Mouse (Mus musculus): ENCODE data around the gene Gypa. TPM values are rescaled to one million over a fixed set of nuclear protein-coding genes. Genes with fewer than 3 reads are reported as not detected.

Gypa gene
- total and polyA plus RNA-seq, 3 experiments: 15.9 to 19.8 TPM; not detected in 1

- Histone ChIP-seq H3K4me3 (ENCODE audit: control insufficient read depth in 1 of 2, insufficient read depth in 1 of 2, low read depth in 2 of 2, low read length in 2 of 2) (no peak overlapping the region), H3K9me3 (replicated peaks; ENCODE audit: insufficient read depth, low read length) (no peaks in the 10 kb centered on the region), H3K79me2 (ENCODE audit: control insufficient read depth, insufficient read depth, low read length, poor library complexity) (no peaks in the 10 kb centered on the region), H3K4me1 (ENCODE audit: control insufficient read depth in 1 of 2, insufficient read depth in 2 of 2, low read length in 2 of 2) (peaks cover 0 to 20% of the 10 kb centered on the region in 2 experiments; a peak in 3 of 4 replicates), H3K27me3 (ENCODE audit: control insufficient read depth in 1 of 2, insufficient read depth in 2 of 2, low read length in 2 of 2) (no peaks in the 10 kb centered on the region), H3K36me3 (ENCODE audit: control insufficient read depth in 1 of 2, insufficient read depth in 2 of 2, low read length in 2 of 2) (peaks cover 0 to 25% of the 10 kb centered on the region in 2 experiments; a peak in 2 of 4 replicates), H3K27ac (ENCODE audit: control insufficient read depth, low read depth, low read length) (peak overlapping the region; percentile 74; the same call in 1 of the 2 replicates), H3K9ac (ENCODE audit: control insufficient read depth, low read depth, low read length, poor library complexity, severe bottlenecking) (no peak overlapping the region)
- peak; percentile 92 for DNase-seq (ENCODE audit: low read depth, low spot score)
- TF ChIP-seq MXI1 (IDR thresholded peaks at IDR 0.05; ENCODE audit: low read depth, low read length) (no peak; the same call in 1 of the 2 replicates), MYC (IDR thresholded peaks at IDR 0.05; ENCODE audit: low read depth, low read length) (peak; percentile 84; the same call in 1 of the 2 replicates), TAL1 (IDR thresholded peaks at IDR 0.05; ENCODE audit: low read length) (peak; percentile 87), KAT2A (conservative IDR thresholded peaks at IDR 0.05; ENCODE audit: low read depth, low read length) (no peak), CTCF (IDR thresholded peaks at IDR 0.05 in 2 of 3, conservative IDR thresholded peaks at IDR 0.05 in 1 of 3; ENCODE audit: control insufficient read depth in 1 of 3, insufficient read depth in 1 of 3, low read depth in 2 of 3, low read length in 3 of 3, poor library complexity in 1 of 3, severe bottlenecking in 1 of 3) (no peak), TBP (IDR thresholded peaks at IDR 0.05; ENCODE audit: low read depth, low read length) (no peak), MEF2A (IDR thresholded peaks at IDR 0.05; ENCODE audit: extremely low read depth, insufficient replicate concordance, low read depth, low read length, poor library complexity, severe bottlenecking) (peak; percentile 31; the same call in 1 of the 2 replicates), UBTF (IDR thresholded peaks at IDR 0.05; ENCODE audit: borderline replicate concordance, insufficient read depth, low read depth, low read length) (no peak), CHD1 (IDR thresholded peaks at IDR 0.05; ENCODE audit: low read depth, low read length) (no peak), NRF1 (IDR thresholded peaks at IDR 0.05; ENCODE audit: insufficient read depth, low read depth, low read length, poor library complexity, severe bottlenecking) (no peak), USF2 (IDR thresholded peaks at IDR 0.05; ENCODE audit: borderline replicate concordance in 1 of 2, insufficient read depth in 1 of 2, low read depth in 1 of 2, low read length in 2 of 2) (no peak), JUND (IDR thresholded peaks at IDR 0.05; ENCODE audit: low read depth, low read length) (no peak), POLR2A (IDR thresholded peaks at IDR 0.05; ENCODE audit: control insufficient read depth in 1 of 2, insufficient read depth in 1 of 2, low read depth in 1 of 2, low read length in 2 of 2, poor library complexity in 1 of 2) (no peak), ELF1 (IDR thresholded peaks at IDR 0.05; ENCODE audit: low read depth, low read length) (no peak), USF1 (IDR thresholded peaks at IDR 0.05; ENCODE audit: low read depth, low read length) (no peak), EP300 (IDR thresholded peaks at IDR 0.05; ENCODE audit: low read depth in 1 of 2, low read length in 2 of 2) (peak; percentile 94 to 96), ZKSCAN1 (IDR thresholded peaks at IDR 0.05; ENCODE audit: low read depth, low read length) (no peak), ZNF384 (IDR thresholded peaks at IDR 0.05; ENCODE audit: low read depth, low read length) (no peak), HCFC1 (IDR thresholded peaks at IDR 0.05; ENCODE audit: low read depth, low read length) (no peak), ETS1 (IDR thresholded peaks at IDR 0.05; ENCODE audit: low read depth, low read length) (peak; percentile 93), BHLHE40 (IDR thresholded peaks at IDR 0.05; ENCODE audit: borderline replicate concordance, low read depth, low read length) (peak; percentile 82), GABPA (IDR thresholded peaks at IDR 0.05; ENCODE audit: low read depth, low read length) (no peak), RCOR1 (IDR thresholded peaks at IDR 0.05; ENCODE audit: low read depth, low read length) (peak; percentile 91), SIN3A (IDR thresholded peaks at IDR 0.05; ENCODE audit: low read length) (peak; percentile 85), MAZ (IDR thresholded peaks at IDR 0.05; ENCODE audit: low read depth, low read length) (0 out of 2 replicates have a peak, but pooled peaks have one; percentile 35), POLR2AphosphoS2 (IDR thresholded peaks at IDR 0.05; ENCODE audit: low read length) (no peak), MYB (IDR thresholded peaks at IDR 0.05; ENCODE audit: low read depth, low read length) (peak; percentile 65; the same call in 1 of the 2 replicates), E2F4 (IDR thresholded peaks at IDR 0.05; ENCODE audit: borderline replicate concordance, low read depth, low read length) (no peak), CHD2 (IDR thresholded peaks at IDR 0.05; ENCODE audit: low read length) (peak; percentile 37; the same call in 1 of the 2 replicates), POLR2AphosphoS5 (IDR thresholded peaks at IDR 0.05; ENCODE audit: borderline replicate concordance, low read depth, low read length) (no peak), NELFE (IDR thresholded peaks at IDR 0.05; ENCODE audit: low read depth, low read length) (no peak), TCF12 (IDR thresholded peaks at IDR 0.05; ENCODE audit: low read depth, low read length) (peak; percentile 96), RAD21 (IDR thresholded peaks at IDR 0.05; ENCODE audit: low read depth, low read length) (no peak; the same call in 1 of the 2 replicates), GATA1 (IDR thresholded peaks at IDR 0.05; ENCODE audit: low read depth, low read length) (peak; percentile 99), ZC3H11A (IDR thresholded peaks at IDR 0.05; ENCODE audit: low read depth, low read length) (0 out of 2 replicates have a peak, but pooled peaks have one; percentile 26), SMC3 (IDR thresholded peaks at IDR 0.05; ENCODE audit: low read depth, low read length) (no peak), ZMIZ1 (IDR thresholded peaks at IDR 0.05; ENCODE audit: low read depth, low read length) (no peak)
Observed at GRCm38 (mm10) chr8:80463450-80463917, 30.1 kb upstream of the Gypa start.
